Mouse (Mus musculus) brain, embryonic 14.5 days (tissue): ENCODE measurements around the gene Cnga2.

Experiments used
- CTCF ChIP-seq: fragments of 200-500 bp; IDR thresholded peaks from 2 replicates; pipeline ENCODE4 v1.5.1; 2012; ENCODE audit warnings: inconsistent platforms, mild to moderate bottlenecking, moderate library complexity, borderline replicate concordance; ENCODE audit not compliant: insufficient read depth, insufficient read length; ENCODE audit errors: extremely low read depth
- POLR2A ChIP-seq: fragments of 200-500 bp; IDR thresholded peaks from 2 replicates; pipeline ENCODE4 v1.6.1; 2012; ENCODE audit warnings: mild to moderate bottlenecking, inconsistent platforms, borderline replicate concordance; ENCODE audit not compliant: poor library complexity, insufficient read depth, insufficient read length, severe bottlenecking; ENCODE audit errors: extremely low read depth

GRCm38 (mm10) chrX:71963275-71963912 is 28.3 kb upstream of the Cnga2 start:
- TF ChIP-seq POLR2A (no peak), CTCF (no peak)
